Mouse (Mus musculus) lung, postnatal 0 days (tissue): Measurements from ENCODE around the gene Smtnl2.

Source experiments
- CTCF ChIP-seq: IDR thresholded peaks from 2 replicates; pipeline ENCODE4 v1.5.1; 2016; ENCODE audit warnings: antibody characterized with exemption, mild to moderate bottlenecking
- EP300 ChIP-seq: IDR thresholded peaks from 2 replicates; pipeline ENCODE4 v1.6.1; 2016; ENCODE audit warnings: antibody characterized with exemption, mild to moderate bottlenecking, control low read depth

DNA sequence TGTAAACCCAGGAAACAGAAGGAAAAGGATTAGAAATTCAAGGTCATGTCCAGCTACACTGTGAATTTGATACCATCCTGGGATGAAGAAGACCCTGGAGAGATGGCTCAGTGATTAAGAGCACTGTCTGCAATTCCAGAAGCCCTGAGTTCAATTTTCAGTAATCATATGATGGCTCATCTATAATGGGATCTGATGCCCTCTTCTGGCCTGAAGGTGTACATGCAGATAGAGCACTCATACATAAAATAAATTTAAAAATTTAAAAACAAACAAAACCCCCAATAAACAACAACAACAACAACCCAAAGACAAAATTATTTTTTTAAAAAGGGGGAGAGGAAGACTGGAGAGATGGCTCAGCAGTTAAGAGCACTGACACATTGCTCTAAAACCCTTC, 15.4 kb upstream of the Smtnl2 start:
- peak; percentile 59 for TF ChIP-seq CTCF
- TF ChIP-seq EP300, result no peak
